Mouse (Mus musculus): ENCODE measurements at regions not wholly inside any gene's neighbourhood (a gene's known extent, or its start where the extent isn't known, plus 50 kb on each side); places are given as distances from the start of the nearest gene placed in this dataset.
"Not testable (repeated sequence)": the region's sequence is repeated elsewhere in the genome, so short reads cannot be mapped to it uniquely, and the experiment has no call there.

- H3K27me3 ChIP-seq (ENCODE audit: control insufficient read depth, insufficient read depth, low read length): no peaks in the 10 kb centered on the region
Measured at GRCm38 (mm10) chr14:46591753-46592359, 168.5 kb upstream of the Cdkn3 start.

GRCm38 (mm10) chr14:46591211-46591610 is 169.1 kb upstream of the Cdkn3 start:
- Histone ChIP-seq H3K9ac (replicated peaks; ENCODE audit: low read length) (no peak overlapping the region), H3K27me3 (ENCODE audit: control insufficient read depth, insufficient read depth, low read length) (no peaks in the 10 kb centered on the region), H3K4me2 (ENCODE audit: low read length) (no peak overlapping the region), H3K4me3 (replicated peaks; ENCODE audit: low read depth, low read length) (no peak overlapping the region), H3K36me3 (ENCODE audit: control insufficient read depth, insufficient read depth, low read length) (no peaks in the 10 kb centered on the region), H3K9me3 (ENCODE audit: control insufficient read depth, low read length) (no peaks in the 10 kb centered on the region), H3K4me1 (ENCODE audit: control insufficient read depth, insufficient read depth, low read length) (no peaks in the 10 kb centered on the region), H3K27ac (replicated peaks; ENCODE audit: low read depth, low read length) (no peak overlapping the region)
- DNase-seq (no peak), ATAC-seq (ENCODE audit: low FRiP score, low TSS enrichment) (no peak)
- WGBS: 99% methylated on average over 3 of the region's 3 CpGs

More at GRCm38 (mm10) chr14:46591753-46592359, 168.5 kb upstream of the Cdkn3 start:
- 84% methylated on average over 12 of the region's 12 CpGs for WGBS
- Histone ChIP-seq H3K4me3 (replicated peaks; ENCODE audit: low read depth, low read length) (no peak overlapping the region), H3K27ac (replicated peaks; ENCODE audit: low read depth, low read length) (no peak overlapping the region), H3K9ac (replicated peaks; ENCODE audit: low read length) (no peak overlapping the region), H3K4me1 (ENCODE audit: control insufficient read depth, insufficient read depth, low read length) (no peaks in the 10 kb centered on the region), H3K4me2 (ENCODE audit: low read length) (no peak overlapping the region), H3K9me3 (ENCODE audit: control insufficient read depth, low read length) (no peaks in the 10 kb centered on the region), H3K36me3 (ENCODE audit: control insufficient read depth, insufficient read depth, low read length) (no peaks in the 10 kb centered on the region)
- DNase-seq (no peak), ATAC-seq (ENCODE audit: low FRiP score, low TSS enrichment) (no peak)

DNA sequence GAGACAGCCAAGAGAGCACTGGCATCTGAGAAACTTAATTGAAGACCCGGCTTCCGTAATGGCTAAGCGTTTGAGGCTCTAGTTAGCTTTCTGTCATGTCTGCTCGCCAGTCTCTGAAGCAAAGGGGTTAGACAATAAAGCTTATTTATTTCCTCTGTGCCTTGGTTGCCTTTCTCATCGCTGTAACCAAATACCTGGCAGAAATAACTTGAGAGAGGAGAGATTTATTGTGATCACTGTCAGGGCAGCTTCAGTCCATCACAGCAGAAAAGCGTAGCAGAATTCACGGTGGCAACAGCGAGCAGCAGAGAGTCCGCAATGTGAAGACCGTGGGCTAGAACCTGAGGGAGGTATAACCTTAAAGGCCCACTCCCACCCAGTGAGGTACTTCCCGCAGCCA is 174.2 kb upstream of the Cdkn3 start:
- ATAC-seq (ENCODE audit: low FRiP score, low TSS enrichment) (no peak), DNase-seq (no peak)
- Histone ChIP-seq H3K36me3 (ENCODE audit: control insufficient read depth, insufficient read depth, low read length) (no peaks in the 10 kb centered on the region), H3K4me2 (ENCODE audit: low read length) (no peak overlapping the region), H3K27ac (replicated peaks; ENCODE audit: low read depth, low read length) (no peak overlapping the region), H3K27me3 (ENCODE audit: control insufficient read depth, insufficient read depth, low read length) (no peaks in the 10 kb centered on the region), H3K4me3 (replicated peaks; ENCODE audit: low read depth, low read length) (no peak overlapping the region), H3K9ac (replicated peaks; ENCODE audit: low read length) (no peak overlapping the region), H3K9me3 (ENCODE audit: control insufficient read depth, low read length) (no peaks in the 10 kb centered on the region), H3K4me1 (ENCODE audit: control insufficient read depth, insufficient read depth, low read length) (no peaks in the 10 kb centered on the region)
- 87% methylated on average over 11 of the region's 11 CpGs for WGBS

DNA sequence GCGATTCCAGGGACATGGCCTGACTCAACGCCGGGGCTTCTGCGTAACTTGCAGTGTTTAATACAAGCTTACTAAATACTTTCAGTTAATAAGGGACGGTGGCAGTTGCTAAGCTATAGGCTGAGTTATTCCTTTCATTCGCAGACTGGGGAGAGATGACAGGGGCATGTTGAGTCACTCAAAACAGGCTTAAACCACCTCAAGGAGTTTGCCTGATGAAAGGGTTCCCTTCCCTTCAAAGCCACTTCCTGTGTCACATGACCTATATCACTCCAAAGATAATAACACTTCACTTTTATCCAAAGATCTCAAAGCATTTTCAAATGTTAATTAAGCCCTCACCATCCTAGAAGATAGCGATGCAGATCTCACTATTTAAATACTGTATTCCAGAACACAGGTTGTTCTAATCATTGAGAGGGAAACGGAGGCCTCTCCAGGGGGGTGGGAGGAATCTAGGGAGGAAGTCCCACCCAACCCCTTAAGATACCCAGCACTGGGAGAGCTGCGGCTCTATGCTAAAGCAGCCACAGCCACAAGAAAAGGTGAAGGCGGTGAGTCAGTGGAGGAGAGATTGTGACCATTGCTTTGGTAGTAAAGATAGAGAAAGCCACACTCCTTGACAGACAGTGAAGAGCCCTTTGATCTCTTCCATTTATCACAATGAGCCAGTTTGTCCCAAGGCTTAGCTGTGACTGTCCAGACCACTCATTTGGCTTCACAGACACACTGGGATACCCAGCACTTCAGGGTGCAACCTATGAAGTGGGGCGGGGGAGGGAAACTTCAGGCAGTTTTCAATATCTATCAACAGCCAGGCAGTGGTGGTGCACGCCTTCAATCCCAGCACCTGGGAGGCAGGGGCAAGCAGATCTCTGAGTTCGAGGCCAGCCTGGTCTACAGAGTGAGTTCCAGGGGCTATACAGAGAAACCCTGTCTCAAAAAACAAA is 182.0 kb upstream of the Cdkn3 start:
- H3K9me3 ChIP-seq (ENCODE audit: control insufficient read depth, low read length): no peaks in the 10 kb centered on the region
- H3K4me2 ChIP-seq (ENCODE audit: low read length): no peak overlapping the region
- DNase-seq (no peak), ATAC-seq (ENCODE audit: low FRiP score, low TSS enrichment) (no peak)
- H3K4me1 ChIP-seq (ENCODE audit: control insufficient read depth, insufficient read depth, low read length): no peaks in the 10 kb centered on the region
- WGBS: 56% methylated on average over 13 of the region's 13 CpGs
- no peak overlapping the region for H3K4me3 ChIP-seq (replicated peaks; ENCODE audit: low read depth, low read length)
- H3K27me3 ChIP-seq (ENCODE audit: control insufficient read depth, insufficient read depth, low read length): no peaks in the 10 kb centered on the region
- no peaks in the 10 kb centered on the region for H3K36me3 ChIP-seq (ENCODE audit: control insufficient read depth, insufficient read depth, low read length)
- H3K9ac ChIP-seq (replicated peaks; ENCODE audit: low read length): no peak overlapping the region
- H3K27ac ChIP-seq (replicated peaks; ENCODE audit: low read depth, low read length): no peak overlapping the region

DNA sequence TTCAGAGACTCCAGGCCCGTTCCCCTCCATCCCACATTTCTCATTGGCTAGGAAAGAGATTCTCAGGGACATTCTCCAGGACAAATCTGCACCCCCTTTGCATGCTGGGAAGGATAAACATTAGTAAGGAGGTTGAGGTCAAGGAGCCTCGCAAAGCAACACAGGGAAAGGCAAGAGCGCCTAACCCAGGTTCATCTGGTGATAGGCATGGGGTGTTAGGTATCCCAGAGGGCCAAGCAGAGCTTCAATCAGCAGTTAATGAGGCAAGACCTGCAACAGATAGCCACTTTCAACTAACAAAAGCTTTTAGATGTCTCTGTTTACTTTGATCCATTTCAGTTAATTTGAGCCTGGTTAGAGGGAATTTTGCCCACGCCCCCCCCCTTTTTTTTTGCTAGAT is 184.5 kb upstream of the Cdkn3 start:
- no peak overlapping the region for H3K4me2 ChIP-seq (ENCODE audit: low read length)
- H3K4me1 ChIP-seq (ENCODE audit: control insufficient read depth, insufficient read depth, low read length): 0 out of 2 replicates have a peak, but pooled peaks cover 4% of the 10 kb centered on the region
- H3K27ac ChIP-seq (replicated peaks; ENCODE audit: low read depth, low read length): no peak overlapping the region
- no peak for ATAC-seq (ENCODE audit: low FRiP score, low TSS enrichment)
- H3K36me3 ChIP-seq (ENCODE audit: control insufficient read depth, insufficient read depth, low read length): no peaks in the 10 kb centered on the region
- no peak overlapping the region for H3K9ac ChIP-seq (replicated peaks; ENCODE audit: low read length)
- H3K4me3 ChIP-seq (replicated peaks; ENCODE audit: low read depth, low read length): no peak overlapping the region
- no peaks in the 10 kb centered on the region for H3K27me3 ChIP-seq (ENCODE audit: control insufficient read depth, insufficient read depth, low read length)
- no peak for DNase-seq
- WGBS: 65% methylated on average over 4 of the region's 4 CpGs
- no peaks in the 10 kb centered on the region for H3K9me3 ChIP-seq (ENCODE audit: control insufficient read depth, low read length)

GRCm38 (mm10) chr14:46575414-46575813 is 184.9 kb upstream of the Cdkn3 start:
- Histone ChIP-seq H3K27ac (replicated peaks; ENCODE audit: low read depth, low read length) (no peak overlapping the region), H3K4me3 (replicated peaks; ENCODE audit: low read depth, low read length) (no peak overlapping the region), H3K9ac (replicated peaks; ENCODE audit: low read length) (no peak overlapping the region), H3K4me1 (ENCODE audit: control insufficient read depth, insufficient read depth, low read length) (0 out of 2 replicates have a peak, but pooled peaks cover 4% of the 10 kb centered on the region), H3K9me3 (ENCODE audit: control insufficient read depth, low read length) (no peaks in the 10 kb centered on the region), H3K4me2 (ENCODE audit: low read length) (no peak overlapping the region), H3K27me3 (ENCODE audit: control insufficient read depth, insufficient read depth, low read length) (no peaks in the 10 kb centered on the region), H3K36me3 (ENCODE audit: control insufficient read depth, insufficient read depth, low read length) (no peaks in the 10 kb centered on the region)
- ATAC-seq (ENCODE audit: low FRiP score, low TSS enrichment): no peak
- 81% methylated on average over 3 of the region's 3 CpGs for WGBS
- DNase-seq: no peak

- no peaks in the 10 kb centered on the region for H3K27me3 ChIP-seq (ENCODE audit: control insufficient read depth, insufficient read depth, low read length)
- H3K9me3 ChIP-seq (ENCODE audit: control insufficient read depth, low read length): no peaks in the 10 kb centered on the region
- ATAC-seq (ENCODE audit: low FRiP score, low TSS enrichment): no peak
- H3K4me3 ChIP-seq (replicated peaks; ENCODE audit: low read depth, low read length): no peak overlapping the region
- H3K4me2 ChIP-seq (ENCODE audit: low read length): no peak overlapping the region
- H3K4me1 ChIP-seq (ENCODE audit: control insufficient read depth, insufficient read depth, low read length): 0 out of 2 replicates have a peak, but pooled peaks cover 4% of the 10 kb centered on the region
- H3K36me3 ChIP-seq (ENCODE audit: control insufficient read depth, insufficient read depth, low read length): no peaks in the 10 kb centered on the region
- DNase-seq: no peak
- 68% methylated on average over 6 of the region's 6 CpGs for WGBS
- H3K9ac ChIP-seq (replicated peaks; ENCODE audit: low read length): no peak overlapping the region
- no peak overlapping the region for H3K27ac ChIP-seq (replicated peaks; ENCODE audit: low read depth, low read length)
Measured at GRCm38 (mm10) chr14:46573401-46573800, 182.9 kb upstream of the Bmp4 start.

GRCm38 (mm10) chr14:46572972-46573371 is 182.5 kb upstream of the Bmp4 start:
- not testable (repeated sequence) for DNase-seq; ATAC-seq (ENCODE audit: low FRiP score, low TSS enrichment); H3K4me2 ChIP-seq (ENCODE audit: low read length); H3K4me3 ChIP-seq (replicated peaks; ENCODE audit: low read depth, low read length); H3K36me3 ChIP-seq (ENCODE audit: control insufficient read depth, insufficient read depth, low read length); H3K9me3 ChIP-seq (ENCODE audit: control insufficient read depth, low read length); H3K4me1 ChIP-seq (ENCODE audit: control insufficient read depth, insufficient read depth, low read length); H3K27me3 ChIP-seq (ENCODE audit: control insufficient read depth, insufficient read depth, low read length); H3K27ac ChIP-seq (replicated peaks; ENCODE audit: low read depth, low read length); H3K9ac ChIP-seq (replicated peaks; ENCODE audit: low read length)
- 63% methylated on average over 2 of the region's 2 CpGs for WGBS

Measured in midbrain, embryonic 14.5 days (tissue).